Mouse (Mus musculus) ES-E14 (cell line): ENCODE data around the gene Dcaf5. TPM values are rescaled to one million over a fixed set of nuclear protein-coding genes. Genes with fewer than 3 reads are reported as not detected.

Experiments
- DNase-seq: peaks from one replicate; pipeline ENCODE4 v3.0.0-alpha.2; 2013; ENCODE audit warnings: low read depth, low spot score
- H3K27ac ChIP-seq: 2 replicates; pipeline ENCODE4 v1.5.1; 2012; ENCODE audit warnings: low read depth, mild to moderate bottlenecking, low read length, moderate library complexity, mixed read lengths; ENCODE audit not compliant: poor library complexity, insufficient read depth, severe bottlenecking
- H3K36me3 ChIP-seq: 2 replicates; pipeline ENCODE4 v1.6.1; 2012; ENCODE audit warnings: mild to moderate bottlenecking, low read length, moderate library complexity, mixed read lengths; ENCODE audit not compliant: control insufficient read depth, poor library complexity, insufficient read depth, severe bottlenecking
- H3K4me1 ChIP-seq, 2 experiments: fragments of 150-350 bp in 1 of 2; sonication (generic) in 1 of 2; 2 replicates each; pipeline ENCODE4 v1.6.1; 2012; ENCODE audit warnings: low read length in 2 of 2, mild to moderate bottlenecking in 1 of 2, mixed read lengths in 1 of 2; ENCODE audit not compliant: control insufficient read depth in 2 of 2, insufficient read depth in 2 of 2, poor library complexity in 1 of 2
- H3K4me3 ChIP-seq, 2 experiments: fragments of 150-350 bp in 1 of 2; sonication (generic) in 1 of 2; 2 replicates each; pipeline ENCODE4 v1.5.1; 2012; ENCODE audit warnings: low read length in 2 of 2, low read depth in 1 of 2, mild to moderate bottlenecking in 1 of 2, mixed read lengths in 1 of 2; ENCODE audit not compliant: insufficient read depth in 1 of 2, poor library complexity in 1 of 2, severe bottlenecking in 1 of 2
- H3K9ac ChIP-seq: 2 replicates; pipeline ENCODE4 v1.6.1; 2012; ENCODE audit warnings: low read depth, mild to moderate bottlenecking, low read length, mixed read lengths; ENCODE audit not compliant: poor library complexity, insufficient read depth, severe bottlenecking
- H3K9me3 ChIP-seq: fragments of 150-350 bp; sonication (generic); 2 replicates; pipeline ENCODE4 v1.6.1; 2012; ENCODE audit warnings: low read depth, mild to moderate bottlenecking, low read length; ENCODE audit not compliant: control insufficient read depth, insufficient read depth
- CHD2 ChIP-seq: IDR thresholded peaks from 2 replicates; pipeline ENCODE4 v1.6.1; 2014; ENCODE audit warnings: mild to moderate bottlenecking, low read depth, low read length, inconsistent platforms
- HCFC1 ChIP-seq: IDR thresholded peaks from 2 replicates; pipeline ENCODE4 v1.6.1; 2012; ENCODE audit warnings: low read length, inconsistent platforms, borderline replicate concordance; ENCODE audit not compliant: insufficient read depth
- MAFK ChIP-seq: IDR thresholded peaks from 2 replicates; pipeline ENCODE4 v1.6.1; 2014; ENCODE audit warnings: mild to moderate bottlenecking, low read depth, low read length, inconsistent platforms; ENCODE audit not compliant: insufficient read depth
- ZC3H11A ChIP-seq: IDR thresholded peaks from 2 replicates; pipeline ENCODE4 v1.6.1; 2012; ENCODE audit warnings: low read depth, mild to moderate bottlenecking, inconsistent platforms, low read length, borderline replicate concordance
- ZNF384 ChIP-seq: IDR thresholded peaks from 2 replicates; pipeline ENCODE4 v1.6.1; 2012; ENCODE audit warnings: low read depth, low read length, inconsistent platforms
- in situ Hi-C, 2 experiments: fragments of 600-800 bp; cut with MboI; formaldehyde crosslinking; loops; one replicate each; pipeline ENCODE4 v1.15.1; 2025; ENCODE audit warnings: low sequenced_read_pairs in 2 of 2, inconsistent platforms in 1 of 2; ENCODE audit not compliant: unreplicated experiment in 2 of 2
- total RNA-seq: library from RNA; depleted of rRNA; stranded (reverse); fragments of 300-350 nt; gene quantifications from 2 replicates; pipeline ENCODE4 v1.2.3, GENCODE M21; 2012

The Dcaf5 gene
- total RNA-seq, 1 experiment: 9.0 TPM

- no peak for DNase-seq
- H3K27ac ChIP-seq: no peak overlapping the region
- no peaks in the 10 kb centered on the region for H3K4me1 ChIP-seq
- no peak overlapping the region for H3K9ac ChIP-seq
- no peaks in the 10 kb centered on the region for H3K36me3 ChIP-seq
- H3K9me3 ChIP-seq: no peaks in the 10 kb centered on the region
- H3K4me3 ChIP-seq: no peak overlapping the region
- TF ChIP-seq MAFK: no peak
- TF ChIP-seq ZNF384: no peak
- no peak for TF ChIP-seq ZC3H11A
- no peak for TF ChIP-seq HCFC1
- no peak for TF ChIP-seq CHD2
- in situ Hi-C loops: no loop called here
Measured at GRCm38 (mm10) chr12:80367227-80367626, 69.2 kb downstream of the Dcaf5 start.

GRCm38 (mm10) chr12:80366004-80366480, 70.4 kb downstream of the Dcaf5 start:
- Histone ChIP-seq H3K4me3 (no peak overlapping the region), H3K9me3 (no peaks in the 10 kb centered on the region), H3K27ac (no peak overlapping the region), H3K4me1 (no peaks in the 10 kb centered on the region), H3K9ac (no peak overlapping the region), H3K36me3 (no peaks in the 10 kb centered on the region)
- in situ Hi-C loops: no loop called here
- no peak for TF ChIP-seq CHD2
- no peak for TF ChIP-seq ZC3H11A
- TF ChIP-seq HCFC1: no peak
- no peak for TF ChIP-seq MAFK
- DNase-seq: no peak

GRCm38 (mm10) chr12:80365345-80365744, 71.1 kb downstream of the Dcaf5 start:
- no peak for DNase-seq
- Histone ChIP-seq H3K4me1 (no peaks in the 10 kb centered on the region), H3K9ac (no peak overlapping the region), H3K9me3 (no peaks in the 10 kb centered on the region), H3K4me3 (no peak overlapping the region), H3K27ac (no peak overlapping the region), H3K36me3 (no peaks in the 10 kb centered on the region)
- in situ Hi-C loops: no loop called here
- TF ChIP-seq MAFK (no peak), ZC3H11A (no peak), CHD2 (no peak), HCFC1 (no peak), ZNF384 (no peak)

- TF ChIP-seq ZNF384: no peak
- TF ChIP-seq ZC3H11A: no peak
- no peak for TF ChIP-seq MAFK
- no peak for TF ChIP-seq CHD2
- TF ChIP-seq HCFC1: no peak
- in situ Hi-C loops: no loop called here
- no peaks in the 10 kb centered on the region for H3K4me1 ChIP-seq
- H3K9me3 ChIP-seq: no peaks in the 10 kb centered on the region
- no peak overlapping the region for H3K9ac ChIP-seq
- no peak overlapping the region for H3K27ac ChIP-seq
- H3K4me3 ChIP-seq: no peak overlapping the region
- no peaks in the 10 kb centered on the region for H3K36me3 ChIP-seq
- DNase-seq: no peak
Measured at GRCm38 (mm10) chr12:80361655-80362054, 74.7 kb downstream of the Dcaf5 start.

GRCm38 (mm10) chr12:80360321-80360720, 76.1 kb downstream of the Dcaf5 start:
- no peaks in the 10 kb centered on the region for H3K9me3 ChIP-seq
- H3K36me3 ChIP-seq: no peaks in the 10 kb centered on the region
- no peak overlapping the region for H3K9ac ChIP-seq
- H3K4me3 ChIP-seq: no peak overlapping the region
- no peak overlapping the region for H3K27ac ChIP-seq
- TF ChIP-seq CHD2 (no peak), ZC3H11A (no peak), HCFC1 (no peak), ZNF384 (no peak)
- in situ Hi-C loops: no loop called here
- no peak for DNase-seq
- no peaks in the 10 kb centered on the region for H3K4me1 ChIP-seq
